Mouse (Mus musculus) embryonic fibroblast, embryonic 13.5 days (primary cell): Measurements from ENCODE around the gene Ikbip.

Experiments
- CTCF ChIP-seq: IDR thresholded peaks from 2 replicates; pipeline ENCODE4 v1.5.1; 2011; ENCODE audit warnings: mild to moderate bottlenecking, control low read depth, low read length, moderate library complexity, borderline replicate concordance; ENCODE audit not compliant: insufficient read depth
- POLR2A ChIP-seq: IDR thresholded peaks from 2 replicates; pipeline ENCODE4 v1.6.1; 2011; ENCODE audit warnings: low read depth, mild to moderate bottlenecking, control low read depth, low read length, moderate library complexity

GRCm38 (mm10) chr10:91100101-91100500 lies 17.4 kb downstream of the Ikbip start:
- TF ChIP-seq CTCF = no peak
- no peak for TF ChIP-seq POLR2A
